Mouse (Mus musculus): ENCODE data around the gene Olfr1048.

- TF ChIP-seq GATA1 (IDR thresholded peaks at IDR 0.05; ENCODE audit: borderline replicate concordance, low read length) (no peak), FLI1 (IDR thresholded peaks at IDR 0.05; ENCODE audit: low read length) (no peak)
These were observed 37.2 kb downstream of the Olfr1048 start, which contains the start of gene Olfr1045 for GRCm38 (mm10) chr2:86202909-86203308.

All from megakaryocyte, embryonic 14.5 days (primary cell).